Mouse (Mus musculus) cerebellum, adult 18-20 months (tissue): ENCODE measurements around the gene Zmynd10.
A peak's percentile ranks its signal among the peaks of the same experiment; 100 is the strongest.
"Not testable (repeated sequence)": the region's sequence is repeated elsewhere in the genome, so short reads cannot be mapped to it uniquely, and the experiment has no call there.

Experiments used
- DNase-seq, 2 experiments: peaks; one replicate each; pipeline ENCODE4 v3.0.0; 2021

Zmynd10 gene

DNA sequence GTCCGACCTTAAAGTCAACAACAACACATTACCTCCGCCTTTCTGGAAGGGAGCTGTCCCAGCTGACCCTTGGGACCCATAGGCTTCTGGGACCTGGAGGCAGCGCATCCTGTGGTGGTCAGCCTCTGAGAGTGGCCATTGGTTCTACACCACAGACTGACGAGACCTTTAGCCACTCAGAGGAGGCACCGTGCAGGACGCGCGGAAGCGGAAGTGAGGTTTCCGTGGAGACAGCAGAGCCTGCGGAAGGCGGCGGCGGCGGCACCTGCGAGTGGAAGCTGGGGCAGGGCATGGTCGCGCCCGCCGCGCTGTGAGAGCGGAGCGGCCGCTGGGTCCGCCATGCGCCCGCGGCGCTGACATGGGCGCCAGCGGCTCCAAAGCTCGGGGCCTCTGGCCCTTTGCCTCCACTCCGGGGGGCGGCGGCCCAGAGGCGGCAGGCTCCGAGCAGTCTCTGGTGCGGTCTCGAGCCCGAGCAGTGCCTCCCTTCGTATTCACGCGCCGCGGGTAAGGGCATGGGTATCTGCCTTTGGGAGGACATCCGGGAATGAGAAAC is 16.0 kb downstream of the Zmynd10 start, which contains the start of gene Tusc2:
Gene Tusc2, plus strand, starts transcription at position 227 of the 553 bp plus-strand sequence.
- peak; percentile 92 to 99 for DNase-seq

DNA sequence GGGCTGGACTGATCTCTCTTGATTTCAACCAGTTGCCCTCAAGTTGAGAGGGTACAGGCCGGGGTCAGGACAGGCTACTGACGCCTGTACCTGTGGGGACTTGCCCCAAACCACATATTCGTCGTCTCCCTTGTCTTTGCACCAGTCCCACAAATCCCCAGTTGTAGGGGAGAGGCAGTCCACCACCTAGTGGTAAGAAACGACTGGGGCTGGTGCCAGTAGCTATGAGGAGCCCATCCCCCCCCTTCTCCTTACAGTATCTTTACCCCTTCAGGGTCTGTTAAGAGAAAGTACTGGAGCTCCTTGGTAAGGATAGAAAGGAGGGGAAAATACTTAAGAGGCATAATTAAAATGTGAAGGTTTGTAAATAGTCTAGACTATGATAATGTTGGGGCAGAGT is 18.5 kb downstream of the Zmynd10 start:
- DNase-seq: not testable (repeated sequence)

DNA sequence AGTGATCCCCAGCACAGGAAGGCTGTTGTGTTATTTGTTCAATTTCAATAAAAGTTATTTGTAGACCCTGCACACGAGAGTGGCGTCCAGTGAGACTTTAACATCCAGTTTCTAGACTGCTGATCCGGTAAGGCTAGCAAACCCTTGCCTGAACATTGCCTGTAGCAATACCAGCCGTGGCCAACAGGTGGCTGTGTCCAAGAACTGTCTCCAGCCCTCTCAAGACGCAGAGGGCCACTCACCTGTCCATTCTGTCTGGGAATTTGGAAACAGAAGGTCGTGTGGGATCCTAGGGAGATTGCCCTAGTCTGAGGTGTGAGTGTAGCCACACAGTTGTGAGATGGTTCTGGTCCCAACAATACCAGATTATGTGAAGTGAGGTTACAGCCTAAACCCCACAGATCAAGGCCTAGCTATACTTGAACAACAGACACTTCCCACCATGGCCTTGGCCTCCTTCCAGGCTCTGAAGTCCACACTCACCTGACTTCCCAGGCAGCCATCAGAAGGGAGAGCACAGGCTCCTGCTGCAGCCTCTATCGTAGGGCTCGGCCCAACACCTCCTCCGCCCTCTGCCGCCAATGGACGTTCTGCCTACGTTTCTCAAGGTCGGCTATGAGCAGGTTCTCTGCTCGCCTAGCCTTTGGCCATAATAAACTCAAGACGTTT is 19.1 kb downstream of the Zmynd10 start:
- DNase-seq: peak; percentile 82 to 83

DNA sequence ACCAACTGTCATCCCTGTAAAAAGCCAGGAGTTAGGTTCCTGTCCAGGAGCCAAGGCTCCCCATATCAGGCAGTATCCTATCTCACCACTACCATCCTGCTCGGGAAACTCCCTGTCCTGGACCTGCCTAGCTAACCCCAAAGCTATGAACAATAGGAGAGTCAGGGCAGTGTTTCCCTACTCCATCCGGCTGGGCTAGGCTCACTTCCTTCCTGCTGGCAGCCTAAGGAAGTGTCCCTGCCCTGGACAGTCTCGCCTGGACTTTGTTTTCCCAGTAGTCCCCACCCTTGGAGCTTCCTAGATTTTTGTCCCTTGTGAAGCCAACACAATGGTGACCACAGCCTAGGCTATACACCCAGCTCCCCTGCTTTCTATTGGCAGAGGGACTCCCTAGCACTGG is 19.8 kb downstream of the Zmynd10 start:
- DNase-seq: no peak

DNA sequence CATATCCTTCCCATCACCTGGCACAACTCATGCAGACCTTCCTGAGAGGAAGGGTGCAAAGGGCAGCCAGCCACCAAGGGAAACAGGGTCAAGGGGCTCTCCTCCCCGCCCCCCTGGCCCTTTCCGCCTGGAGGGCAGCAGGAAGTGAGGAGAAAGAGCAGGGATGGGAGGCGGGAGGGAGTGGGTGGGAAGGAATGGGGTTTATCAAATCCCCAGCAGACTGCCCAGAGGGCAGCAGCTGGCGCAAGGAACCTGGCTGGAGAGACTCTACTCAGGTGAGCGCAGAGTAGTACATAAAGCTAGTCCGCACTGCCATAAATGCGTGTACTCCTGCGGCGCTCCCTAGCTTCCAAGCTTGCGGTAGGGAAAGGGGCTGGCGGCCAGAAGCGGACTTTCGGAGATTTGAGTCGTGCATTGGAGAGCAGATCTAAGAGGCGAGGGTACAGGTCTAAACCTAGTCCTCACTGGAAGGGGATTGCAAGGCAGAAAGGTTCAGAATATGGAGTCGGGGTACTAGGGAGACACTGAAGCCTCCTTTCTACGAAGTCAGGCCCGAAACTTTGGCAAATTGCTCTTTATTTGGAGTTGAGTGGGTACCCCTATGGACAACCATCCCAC is 20.7 kb downstream of the Zmynd10 start, which contains the start of gene Hyal2:
Gene Hyal2, plus strand, starts transcription at position 244 of the 618 bp plus-strand sequence.
- peak; percentile 19 to 23 for DNase-seq

DNA sequence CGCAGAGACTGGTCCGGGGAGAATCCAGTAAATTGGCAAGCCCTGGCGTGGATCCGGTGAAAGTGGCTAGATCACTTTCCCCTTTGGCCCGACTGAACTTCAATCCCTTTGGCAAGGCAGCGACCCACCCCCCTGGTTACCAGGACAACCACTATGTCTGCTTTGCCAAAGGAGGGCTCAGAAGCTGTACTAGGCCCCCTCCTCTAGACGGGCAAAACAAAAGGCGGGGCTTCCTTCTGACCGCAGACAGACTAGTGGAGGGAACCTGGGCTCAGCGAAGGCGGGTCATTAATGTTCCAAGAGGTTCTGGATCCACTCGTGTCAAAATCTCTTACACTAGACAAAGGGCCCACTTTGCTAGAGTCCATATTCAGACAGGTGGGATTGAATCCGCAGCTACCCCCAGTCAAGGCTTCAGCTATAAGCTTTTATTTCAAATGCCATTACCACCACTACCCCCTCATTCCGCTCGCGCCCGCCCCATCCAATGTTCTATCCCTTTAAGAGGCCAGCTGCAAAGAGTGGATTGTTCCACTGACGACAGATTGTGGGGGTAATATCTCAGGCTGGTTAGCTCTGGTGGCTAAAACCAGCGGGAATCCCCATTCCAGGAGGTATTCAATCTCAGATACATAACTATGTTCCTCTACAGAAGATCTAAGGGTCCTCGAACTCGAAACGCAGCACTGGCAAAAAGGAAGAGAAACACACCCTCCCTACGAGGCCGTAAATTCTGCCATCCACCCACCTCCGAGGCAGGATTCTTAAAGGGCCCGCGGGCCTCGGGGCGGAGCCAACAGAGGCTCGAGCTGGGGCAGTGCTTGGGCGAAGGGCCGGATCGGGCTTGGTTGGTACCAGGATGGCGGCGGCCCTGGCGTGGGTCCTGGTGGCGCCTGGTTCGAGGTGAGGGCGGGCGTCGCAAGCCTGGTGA is 21.5 kb downstream of the Zmynd10 start:
- peak; percentile 80 to 82 for DNase-seq

DNA sequence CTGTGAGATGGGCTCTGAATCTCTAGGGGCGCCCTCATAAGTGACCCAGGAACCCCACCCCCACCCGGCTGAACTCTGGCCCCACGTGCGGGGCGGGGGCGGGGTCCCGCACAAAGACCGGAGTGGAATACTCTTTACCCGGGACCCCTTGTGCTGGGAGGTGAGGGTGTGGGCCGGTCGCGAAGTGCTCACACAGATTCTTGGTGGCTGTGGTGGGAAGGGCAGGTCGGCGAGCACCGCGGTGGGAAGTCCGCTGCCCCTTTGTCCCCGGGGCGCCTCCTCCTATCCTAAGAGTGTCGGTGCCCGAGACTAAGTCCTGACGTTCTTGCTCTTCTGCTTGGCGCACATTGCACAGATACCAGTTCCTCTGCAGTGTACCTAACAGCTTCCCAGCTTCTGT is 22.2 kb downstream of the Zmynd10 start:
- DNase-seq: peak in 1 of 2 experiments; percentile 30

DNA sequence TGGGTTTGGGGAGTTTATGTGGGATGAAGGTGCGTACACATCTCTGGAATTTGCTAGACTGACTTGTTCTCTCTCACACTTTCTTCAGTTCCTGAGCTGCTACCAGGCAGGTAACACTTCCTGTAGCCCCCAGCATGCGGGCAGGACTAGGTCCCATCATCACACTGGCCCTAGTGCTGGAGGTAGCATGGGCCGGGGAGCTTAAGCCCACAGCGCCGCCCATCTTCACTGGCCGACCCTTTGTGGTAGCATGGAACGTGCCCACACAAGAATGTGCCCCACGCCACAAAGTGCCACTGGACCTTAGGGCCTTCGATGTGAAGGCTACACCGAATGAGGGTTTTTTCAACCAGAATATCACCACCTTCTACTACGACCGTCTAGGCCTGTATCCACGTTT is 22.9 kb downstream of the Zmynd10 start:
- peak in 1 of 2 experiments; percentile 29 for DNase-seq

DNA sequence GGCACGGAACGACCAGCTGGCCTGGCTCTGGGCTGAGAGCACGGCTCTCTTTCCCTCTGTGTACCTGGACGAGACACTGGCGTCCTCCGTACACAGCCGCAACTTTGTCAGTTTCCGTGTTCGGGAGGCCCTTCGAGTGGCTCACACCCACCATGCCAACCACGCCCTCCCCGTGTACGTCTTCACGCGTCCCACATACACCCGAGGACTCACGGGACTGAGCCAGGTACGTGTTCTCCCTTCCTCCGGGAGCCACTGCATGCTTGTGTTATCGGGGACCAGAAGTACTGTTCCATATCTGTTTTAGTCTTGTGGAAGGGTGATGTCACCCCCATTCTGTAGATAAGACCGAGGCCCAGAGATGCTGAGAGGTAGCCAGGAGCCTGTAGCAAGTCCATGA is 23.7 kb downstream of the Zmynd10 start:
- DNase-seq: peak in 1 of 2 experiments; percentile 25

DNA sequence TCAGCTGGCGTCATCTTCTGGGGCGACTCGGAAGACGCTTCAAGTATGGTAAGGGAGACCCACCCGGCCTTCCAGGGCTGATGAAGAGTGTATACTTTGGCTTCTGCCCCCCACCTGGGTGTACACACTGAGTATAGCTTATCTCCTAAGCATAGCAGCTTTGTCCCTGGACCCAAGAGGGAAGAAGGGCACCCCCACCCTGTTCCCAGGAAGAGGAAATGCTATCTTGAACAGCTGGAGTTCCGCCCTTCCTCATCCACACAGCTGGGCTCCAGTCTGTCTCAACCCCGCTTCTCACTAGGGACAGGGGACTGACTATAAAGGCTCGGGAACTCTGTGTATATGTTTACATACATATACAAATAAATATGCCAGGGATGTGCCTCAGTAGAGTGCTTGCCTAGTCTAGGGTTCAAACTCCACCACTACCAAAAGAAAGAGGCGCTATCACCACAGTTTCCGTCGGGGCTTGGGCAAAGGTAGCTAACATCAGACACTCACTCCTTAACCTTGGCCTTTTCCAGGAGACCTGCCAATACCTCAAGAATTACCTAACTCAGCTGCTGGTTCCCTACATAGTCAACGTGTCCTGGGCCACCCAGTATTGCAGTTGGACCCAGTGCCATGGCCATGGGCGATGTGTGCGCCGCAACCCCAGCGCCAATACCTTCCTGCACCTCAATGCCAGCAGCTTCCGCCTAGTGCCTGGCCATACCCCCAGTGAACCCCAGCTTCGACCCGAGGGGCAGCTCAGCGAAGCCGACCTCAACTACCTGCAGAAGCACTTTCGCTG is 24.6 kb downstream of the Zmynd10 start:
- DNase-seq: no peak

DNA sequence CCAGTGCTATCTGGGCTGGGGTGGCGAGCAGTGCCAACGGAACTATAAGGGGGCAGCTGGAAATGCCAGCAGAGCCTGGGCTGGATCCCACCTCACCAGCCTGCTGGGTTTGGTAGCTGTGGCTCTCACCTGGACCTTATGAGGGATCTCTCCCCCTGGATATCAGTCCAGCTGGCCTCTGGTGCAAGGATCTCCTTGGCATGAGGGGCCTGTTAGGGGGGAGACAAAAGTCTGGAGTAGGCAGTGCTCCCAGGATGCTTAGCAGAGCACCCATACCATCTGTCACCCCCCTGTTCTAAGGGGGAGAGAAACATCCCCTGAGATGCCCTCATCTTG is 25.2 kb downstream of the Zmynd10 start:
- DNase-seq: no peak

DNA sequence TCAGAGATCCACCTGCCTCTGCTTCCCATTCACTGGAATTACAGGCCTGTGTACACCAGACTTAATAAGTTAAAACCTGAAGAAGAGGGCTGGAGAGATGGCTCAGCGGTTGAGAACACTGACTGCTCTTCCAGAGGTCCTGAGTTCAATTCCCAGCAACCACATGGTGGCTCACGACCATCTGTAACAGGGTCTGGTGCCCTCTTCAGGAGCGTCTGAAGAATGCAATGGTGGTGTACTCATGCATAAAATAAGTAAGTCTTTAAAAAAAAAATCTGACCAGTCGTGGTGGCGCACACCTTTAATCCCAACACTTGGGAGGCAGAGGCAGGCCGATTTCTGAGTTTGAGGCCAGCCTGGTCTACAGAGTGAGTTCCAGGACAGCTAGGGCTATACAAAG is 26.7 kb downstream of the Zmynd10 start:
- DNase-seq: not testable (repeated sequence)

DNA sequence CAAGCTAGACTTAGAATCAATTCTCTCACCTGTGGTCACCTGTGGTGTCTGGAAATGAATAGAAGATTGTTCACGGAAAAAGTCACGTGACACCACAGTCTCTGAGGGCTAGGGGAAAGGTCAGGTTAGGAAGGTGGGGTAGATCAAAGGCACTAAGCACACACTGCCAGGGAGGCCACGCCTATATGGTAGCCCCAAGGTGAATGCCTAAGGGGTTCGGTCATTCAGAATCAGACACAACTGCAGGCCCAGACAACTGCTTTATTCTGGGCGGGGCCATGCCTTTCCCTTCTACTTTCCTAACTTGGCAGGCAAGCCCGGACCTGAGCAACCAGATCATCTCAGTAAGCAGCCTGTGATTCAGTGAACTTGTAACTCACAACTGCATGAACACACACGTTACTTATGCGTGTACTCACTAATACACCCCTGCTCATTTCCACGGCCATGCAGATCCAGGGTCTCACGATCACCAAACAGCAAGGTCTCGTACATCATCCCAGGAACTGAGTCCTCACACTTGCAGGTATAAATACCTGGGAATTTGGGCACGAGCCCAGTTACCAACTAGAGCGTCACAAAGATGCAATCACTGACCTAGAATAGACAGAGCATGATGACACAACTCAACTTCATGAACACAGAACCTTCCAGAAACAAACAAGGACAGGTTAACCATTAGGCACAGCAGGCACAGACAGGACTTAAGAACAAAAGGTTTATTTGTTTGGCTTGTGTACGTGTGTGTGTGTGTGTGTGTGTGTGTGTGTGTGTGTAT is 28.7 kb downstream of the Zmynd10 start:
- peak in 1 of 2 experiments; percentile 44 for DNase-seq

DNA sequence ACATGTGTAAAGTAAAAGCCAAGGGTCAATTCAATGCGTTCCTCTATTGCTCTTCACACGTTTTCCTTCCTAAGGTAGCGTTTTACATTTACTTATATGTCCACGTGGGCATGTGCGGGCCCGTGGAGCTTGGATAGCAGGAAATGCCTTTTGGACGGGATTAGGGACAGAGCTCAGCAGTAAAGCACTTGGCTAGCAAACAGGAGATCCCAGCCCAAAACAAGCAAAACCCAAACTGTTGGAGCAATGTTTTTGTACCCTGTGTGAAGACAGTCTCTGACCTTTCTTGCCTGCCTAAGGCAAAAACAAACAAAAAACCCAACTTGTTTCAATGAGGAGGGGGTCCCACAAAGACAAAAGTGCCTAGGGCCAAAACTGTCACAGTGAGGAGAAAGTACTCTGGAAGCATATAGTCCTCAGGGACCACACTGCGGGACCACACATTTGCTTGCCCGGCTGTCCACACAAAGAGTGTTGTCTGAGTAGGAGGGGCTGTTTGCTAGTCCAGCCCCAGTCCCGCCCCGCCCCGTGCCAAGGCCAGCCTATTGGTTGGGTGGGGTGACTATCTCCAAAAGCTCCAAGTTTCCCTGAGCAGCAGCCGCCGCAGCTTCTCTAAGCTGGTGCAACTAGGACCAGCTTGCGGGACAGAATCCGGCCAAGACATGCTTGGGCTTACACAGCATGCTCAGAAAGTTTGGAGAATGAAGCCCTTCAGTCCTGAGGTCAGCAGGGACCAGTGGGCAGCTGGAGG is 29.4 kb downstream of the Zmynd10 start, which contains the start of gene Hyal1:
Gene Hyal1, plus strand, starts transcription at position 571 of the 751 bp plus-strand sequence.
- peak in 1 of 2 experiments; percentile 36 for DNase-seq

DNA sequence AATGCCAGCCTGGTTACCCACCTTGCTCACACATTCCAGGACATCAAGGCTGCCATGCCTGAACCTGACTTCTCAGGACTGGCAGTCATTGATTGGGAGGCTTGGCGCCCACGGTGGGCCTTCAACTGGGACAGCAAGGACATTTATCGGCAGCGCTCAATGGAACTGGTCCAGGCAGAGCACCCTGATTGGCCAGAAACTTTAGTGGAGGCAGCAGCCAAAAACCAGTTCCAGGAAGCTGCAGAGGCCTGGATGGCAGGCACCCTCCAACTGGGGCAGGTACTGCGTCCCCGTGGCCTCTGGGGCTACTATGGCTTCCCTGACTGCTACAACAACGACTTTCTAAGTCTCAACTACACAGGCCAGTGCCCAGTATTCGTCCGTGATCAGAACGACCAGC is 30.8 kb downstream of the Zmynd10 start:
- no peak for DNase-seq

DNA sequence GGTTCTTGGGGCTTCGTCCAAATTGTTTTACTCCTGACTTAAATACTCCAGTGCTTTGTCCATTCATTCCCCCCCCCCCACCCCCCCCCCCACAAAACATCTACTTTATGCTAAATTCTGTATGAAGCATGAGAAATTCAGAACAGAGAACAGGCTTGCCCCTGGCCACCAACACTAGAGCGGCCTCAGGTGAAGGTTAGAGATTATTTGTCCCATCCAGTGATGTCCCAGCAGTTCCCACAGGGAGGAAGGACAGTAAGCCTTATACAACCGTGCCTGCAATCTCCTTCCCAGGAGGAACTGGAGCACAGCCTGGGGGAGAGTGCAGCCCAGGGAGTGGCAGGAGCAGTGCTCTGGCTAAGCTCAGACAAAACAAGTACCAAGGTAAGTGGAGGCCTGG is 31.5 kb downstream of the Zmynd10 start, which contains the start of gene Naa80:
Gene Naa80, plus strand, starts transcription at position 301 of the 400 bp plus-strand sequence.
- DNase-seq: no peak

DNA sequence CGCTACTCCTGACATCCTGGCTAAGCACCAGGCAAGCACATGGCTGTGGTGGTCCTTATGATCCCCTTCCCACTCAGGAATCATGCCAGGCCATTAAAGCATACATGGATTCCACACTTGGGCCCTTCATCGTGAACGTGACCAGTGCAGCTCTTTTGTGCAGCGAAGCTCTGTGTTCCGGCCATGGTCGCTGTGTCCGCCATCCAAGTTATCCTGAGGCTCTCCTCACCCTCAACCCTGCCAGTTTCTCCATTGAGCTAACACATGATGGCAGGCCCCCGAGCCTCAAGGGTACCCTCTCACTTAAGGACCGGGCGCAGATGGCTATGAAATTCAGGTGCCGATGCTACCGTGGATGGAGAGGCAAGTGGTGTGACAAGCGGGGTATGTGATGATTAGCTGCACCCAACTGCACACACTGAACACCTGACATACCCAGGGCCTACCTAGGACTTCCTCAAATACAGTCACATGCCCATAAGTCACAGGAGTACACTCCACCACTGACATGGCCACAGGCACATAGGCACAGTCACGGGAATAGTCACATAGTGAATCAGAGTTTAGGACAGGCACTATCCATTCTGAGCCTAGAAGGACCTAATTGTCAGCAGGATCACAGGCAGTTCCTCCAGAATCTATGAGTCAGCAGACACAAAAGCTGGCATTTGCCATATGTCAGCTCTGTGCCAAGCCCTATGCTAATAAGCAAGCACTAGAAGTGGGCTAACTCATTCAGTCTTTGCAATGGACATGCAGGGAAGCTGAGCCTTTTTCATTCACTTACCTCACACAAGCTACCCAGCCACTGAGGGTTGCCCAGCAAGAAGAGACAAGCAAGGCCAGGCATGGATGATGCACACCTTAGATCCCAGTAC is 32.2 kb downstream of the Zmynd10 start:
- DNase-seq: peak; percentile 47 to 70

DNA sequence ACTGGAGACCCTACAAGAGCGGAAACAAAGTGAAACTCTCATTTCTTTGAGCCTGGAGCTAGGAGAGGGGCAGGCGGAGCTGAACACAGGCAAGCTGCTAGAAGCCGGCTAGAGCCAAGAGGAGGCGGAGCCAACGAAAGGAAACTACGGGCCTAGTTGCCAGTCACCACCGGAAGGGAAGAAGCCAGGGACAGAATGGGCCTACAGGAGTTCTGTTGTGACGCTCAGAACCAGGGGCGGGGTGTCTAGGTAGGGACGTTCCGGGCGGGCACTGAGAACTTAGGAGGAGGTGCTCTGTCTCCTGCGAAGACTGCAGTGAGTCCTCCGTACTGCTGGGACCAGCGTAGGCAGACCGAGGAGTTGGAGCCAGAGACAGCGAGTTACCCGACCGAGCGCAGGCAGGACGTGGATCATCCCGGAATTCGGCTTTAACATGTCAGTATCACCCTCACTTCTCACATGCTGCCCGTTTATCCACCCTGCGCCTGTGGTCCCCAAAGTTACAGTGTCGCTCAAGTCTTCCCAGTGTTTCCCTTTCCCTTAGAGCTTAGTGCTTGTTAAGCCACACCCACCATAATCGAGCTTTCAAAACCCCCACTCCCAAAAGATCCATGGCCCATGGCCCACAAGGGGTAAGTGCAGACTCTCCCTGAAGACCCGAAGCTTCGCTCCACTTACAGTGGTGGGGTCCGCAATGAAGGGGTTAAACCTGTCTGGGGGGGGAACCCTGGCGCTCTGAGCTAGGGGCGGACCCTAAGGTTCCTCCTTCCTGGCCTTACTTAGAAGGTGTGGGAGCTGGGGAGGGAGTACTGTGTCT is 33.6 kb downstream of the Zmynd10 start, which contains the start of gene Hyal3:
Gene Hyal3, plus strand, starts transcription at position 318 of the 817 bp plus-strand sequence.
- peak; percentile 86 to 94 for DNase-seq
